Mouse (Mus musculus) pancreas, adult 10 weeks (tissue): Measurements from ENCODE around the gene Slc38a9. TPM values are rescaled to one million over a fixed set of nuclear protein-coding genes. Genes with fewer than 3 reads are reported as not detected.

Experiments
- polyA plus RNA-seq: library from polyadenylated mRNA; stranded (reverse); fragments of 350-450 nt; fragmentation: Illumina TruSeq; extraction: RNeasy Lipid Tissue Mini Kit (QIAGEN cat#74804); gene quantifications from one replicate; pipeline ENCODE4 v1.2.3, GENCODE M21; 2015; ENCODE audit warnings: low read depth, low replicate concordance; ENCODE audit not compliant: insufficient read depth

Gene Slc38a9
- polyA plus RNA-seq, result 6.6 TPM

DNA sequence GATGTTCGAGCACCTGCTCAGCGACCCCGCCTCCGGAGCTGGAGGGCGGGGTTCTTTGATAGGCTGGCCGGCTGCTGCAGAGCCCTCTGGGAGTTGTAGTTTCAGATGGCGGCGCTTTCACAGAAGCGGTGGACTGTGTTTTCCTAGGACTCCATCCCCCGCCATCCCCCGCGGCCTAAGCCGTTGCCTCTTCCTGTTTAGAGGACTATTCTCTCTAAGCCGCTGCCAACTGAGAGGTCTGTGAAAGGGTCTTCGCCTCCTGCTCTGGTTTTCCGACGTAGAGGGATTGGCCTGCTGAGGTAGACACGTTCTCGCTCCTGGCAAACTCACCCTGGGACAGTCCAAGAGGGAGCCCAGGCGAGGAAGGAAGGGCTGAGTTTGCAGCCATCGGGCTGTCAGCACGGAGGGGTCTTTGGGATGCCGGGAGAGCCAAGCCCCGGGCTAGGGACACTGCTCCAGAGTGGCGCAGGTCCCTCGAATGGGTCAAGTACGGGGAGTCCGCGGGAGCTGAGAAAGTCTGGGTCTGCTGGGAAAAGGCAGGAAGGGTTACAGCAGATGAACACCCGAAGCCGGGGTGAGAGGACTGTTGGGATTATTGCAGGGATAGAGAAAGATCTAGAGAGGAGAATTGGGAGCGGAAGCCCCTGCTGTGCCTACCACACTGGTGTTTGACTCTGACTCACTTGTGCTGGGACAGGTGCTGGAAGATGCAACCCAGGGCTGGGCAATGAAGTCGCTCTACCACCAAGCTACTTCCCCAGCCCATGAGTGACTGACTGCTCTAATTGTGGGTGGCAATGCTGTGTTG is at the start of gene Slc38a9:
Gene Slc38a9 (plus strand): TSS at position 178 of the 808 bp plus-strand sequence.

GRCm38 (mm10) chr13:112652205-112652604 is 8.3 kb upstream of the Slc38a9 start, which contains the start of gene Ddx4:
Gene Ddx4, minus strand, starts transcription at chr13:112652475.

Other genes starting within 250 kb of the Slc38a9 start
- gene Il6st, start 196.7 kb upstream of the Slc38a9 start, polyA plus RNA-seq, result 33.9 TPM
- 1.5 TPM for gene Il31ra, start 66.4 kb upstream of the Slc38a9 start, polyA plus RNA-seq
- gene Ddx4, start 8.3 kb upstream of the Slc38a9 start, polyA plus RNA-seq, result not detected
- 59.3 TPM for gene Plpp1, start 140.0 kb downstream of the Slc38a9 start, polyA plus RNA-seq